Mouse (Mus musculus): ENCODE results near the gene Gm21887. TPM values are rescaled to one million over a fixed set of nuclear protein-coding genes. Genes with fewer than 3 reads are reported as not detected.
"Not testable (repeated sequence)": the region's sequence is repeated elsewhere in the genome, so short reads cannot be mapped to it uniquely, and the experiment has no call there.

Gene Gm21887
- polyA plus RNA-seq (2015; fragmentation: Nextera tagmentation; extraction: Ambion mirVana): 91.3 and 180 TPM in 2 replicates

- H3K4me2 ChIP-seq (ENCODE audit: low read length): peak within 1 kb of the TSS; percentile 32
- peaks cover 11% of the 10 kb centered on the region for H3K36me3 ChIP-seq (ENCODE audit: control insufficient read depth, insufficient read depth, low read length)
- H3K9ac ChIP-seq (ENCODE audit: low read depth, low read length): peak within 1 kb of the TSS; percentile 62
- peak within 1 kb of the TSS; percentile 44 for H3K4me3 ChIP-seq (ENCODE audit: low read length)
- not testable (repeated sequence) for H3K4me1 ChIP-seq (ENCODE audit: control insufficient read depth, insufficient read depth, low read depth, low read length); H3K27me3 ChIP-seq (replicated peaks; ENCODE audit: control insufficient read depth, insufficient read depth, low read length)
- H3K27ac ChIP-seq (ENCODE audit: low read depth, low read length): peak within 1 kb of the TSS; percentile 72
- ATAC-seq: peak; percentile 85
- WGBS: 62% methylated on average over 116 of the region's 118 CpGs
- H3K9me3 ChIP-seq (ENCODE audit: control insufficient read depth, low read length): peaks cover 23% of the 10 kb centered on the region
Measured at GRCm38 (mm10) chrX:170009016-170009750, at the start of gene Gm21887. Gene Gm21887, plus strand, starts transcription at chrX:170009659.

DNA sequence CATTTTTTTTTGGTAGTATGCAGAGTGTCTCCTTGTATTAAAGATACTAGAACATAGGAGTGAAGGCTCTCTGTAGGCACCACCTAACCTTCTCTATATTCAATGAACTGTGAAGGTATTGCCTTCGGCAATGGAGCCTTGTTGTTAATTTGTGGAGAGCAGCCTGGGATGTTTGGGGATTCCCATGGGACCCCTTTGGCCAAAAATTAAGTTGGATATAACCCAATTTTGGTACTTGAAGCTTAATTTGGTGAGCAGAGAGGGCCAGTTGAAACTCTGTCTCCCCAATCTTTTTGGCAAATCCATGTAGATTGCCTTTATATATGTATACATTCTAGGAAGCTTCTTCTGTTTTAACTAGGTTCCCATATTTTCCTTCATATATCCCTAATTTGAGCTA is 40.1 kb upstream of the Gm21887 start:
- no peak overlapping the region for H3K4me3 ChIP-seq (ENCODE audit: low read length)
- H3K4me1 ChIP-seq (ENCODE audit: control insufficient read depth, insufficient read depth, low read depth, low read length): no peaks in the 10 kb centered on the region
- peaks cover 4% of the 10 kb centered on the region for H3K9me3 ChIP-seq (ENCODE audit: control insufficient read depth, low read length)
- H3K27ac ChIP-seq (ENCODE audit: low read depth, low read length): no peak overlapping the region
- H3K27me3 ChIP-seq (replicated peaks; ENCODE audit: control insufficient read depth, insufficient read depth, low read length): no peaks in the 10 kb centered on the region
- no peak for ATAC-seq
- no peak overlapping the region for H3K9ac ChIP-seq (ENCODE audit: low read depth, low read length)
- WGBS: 71% methylated on average over 1 of the region's 1 CpGs
- H3K36me3 ChIP-seq (ENCODE audit: control insufficient read depth, insufficient read depth, low read length): peaks cover 3% of the 10 kb centered on the region; the same call in 1 of the 2 replicates
- H3K4me2 ChIP-seq (ENCODE audit: low read length): no peak overlapping the region

DNA sequence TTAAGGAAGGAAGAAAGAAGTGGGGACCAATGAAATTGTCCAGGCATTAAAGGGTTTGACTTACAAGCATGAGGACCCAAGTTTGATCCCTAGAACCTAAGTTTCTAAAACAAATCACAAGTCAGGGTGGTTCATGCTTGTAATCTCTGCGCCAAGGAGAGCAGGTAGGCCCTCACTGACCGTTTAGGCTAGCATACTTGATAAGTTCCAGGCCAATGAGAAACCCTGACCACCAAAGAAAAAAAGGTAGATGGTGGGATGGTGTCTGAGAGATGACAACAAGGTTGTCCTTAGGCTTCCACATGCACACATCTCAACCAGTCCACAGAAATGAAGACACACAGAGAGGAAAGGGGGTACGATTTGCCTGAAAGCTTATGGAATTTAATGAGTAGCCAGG is 39.7 kb upstream of the Gm21887 start:
- not testable (repeated sequence) for H3K36me3 ChIP-seq (ENCODE audit: control insufficient read depth, insufficient read depth, low read length); H3K27me3 ChIP-seq (replicated peaks; ENCODE audit: control insufficient read depth, insufficient read depth, low read length); H3K27ac ChIP-seq (ENCODE audit: low read depth, low read length); H3K4me1 ChIP-seq (ENCODE audit: control insufficient read depth, insufficient read depth, low read depth, low read length); H3K9ac ChIP-seq (ENCODE audit: low read depth, low read length); H3K4me3 ChIP-seq (ENCODE audit: low read length); H3K9me3 ChIP-seq (ENCODE audit: control insufficient read depth, low read length); H3K4me2 ChIP-seq (ENCODE audit: low read length)
- peak; percentile 41; the same call in 1 of the 2 replicates for ATAC-seq
- 87% methylated on average over 3 of the region's 3 CpGs for WGBS

DNA sequence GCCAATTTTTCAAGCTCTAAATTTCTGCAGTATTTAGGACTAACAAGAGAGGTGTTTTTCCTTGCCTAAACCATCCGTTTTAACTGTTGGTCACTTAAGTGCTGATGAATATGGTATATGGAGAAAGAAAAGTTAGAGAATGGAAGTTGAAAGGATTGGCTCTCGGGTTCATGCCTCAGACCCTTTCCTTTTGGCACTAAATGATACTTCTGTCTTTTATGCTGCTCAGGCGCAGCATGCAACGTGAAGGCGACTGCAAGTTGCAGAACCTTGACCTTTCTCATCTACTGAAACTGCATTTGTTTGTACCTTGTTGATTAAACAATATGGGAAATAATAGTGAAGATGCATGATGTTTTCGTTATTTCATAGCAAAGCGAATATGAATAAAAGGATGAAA is 38.9 kb upstream of the Gm21887 start:
- H3K27ac ChIP-seq (ENCODE audit: low read depth, low read length); H3K9ac ChIP-seq (ENCODE audit: low read depth, low read length); ATAC-seq; H3K4me2 ChIP-seq (ENCODE audit: low read length); H3K4me3 ChIP-seq (ENCODE audit: low read length); H3K36me3 ChIP-seq (ENCODE audit: control insufficient read depth, insufficient read depth, low read length); H3K4me1 ChIP-seq (ENCODE audit: control insufficient read depth, insufficient read depth, low read depth, low read length); H3K9me3 ChIP-seq (ENCODE audit: control insufficient read depth, low read length); H3K27me3 ChIP-seq (replicated peaks; ENCODE audit: control insufficient read depth, insufficient read depth, low read length): not testable (repeated sequence)
- WGBS: 90% methylated on average over 7 of the region's 7 CpGs

DNA sequence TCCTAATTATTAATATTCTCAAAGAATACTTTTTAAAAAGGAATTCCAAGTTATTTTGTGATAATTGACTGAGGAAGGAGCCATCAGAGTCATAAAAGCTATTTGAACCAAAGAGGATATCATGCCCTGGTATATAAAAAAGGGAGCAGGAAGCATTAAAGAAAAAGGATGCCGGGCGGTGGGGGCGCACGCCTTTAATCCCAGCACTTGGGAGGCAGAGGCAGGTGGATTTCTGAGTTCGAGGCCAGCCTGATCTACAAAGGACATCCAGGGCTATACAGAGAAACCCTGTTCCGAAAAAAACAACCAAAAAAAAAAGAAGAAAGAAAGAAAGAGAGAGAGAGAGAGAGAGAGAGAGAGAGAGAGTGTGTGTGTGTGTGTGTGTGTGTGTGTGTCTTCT is 37.9 kb upstream of the Gm21887 start:
- not testable (repeated sequence) for H3K36me3 ChIP-seq (ENCODE audit: control insufficient read depth, insufficient read depth, low read length); H3K4me2 ChIP-seq (ENCODE audit: low read length); H3K4me1 ChIP-seq (ENCODE audit: control insufficient read depth, insufficient read depth, low read depth, low read length); ATAC-seq; H3K9me3 ChIP-seq (ENCODE audit: control insufficient read depth, low read length); H3K27me3 ChIP-seq (replicated peaks; ENCODE audit: control insufficient read depth, insufficient read depth, low read length); H3K9ac ChIP-seq (ENCODE audit: low read depth, low read length); H3K27ac ChIP-seq (ENCODE audit: low read depth, low read length); H3K4me3 ChIP-seq (ENCODE audit: low read length)
- 93% methylated on average over 6 of the region's 6 CpGs for WGBS

GRCm38 (mm10) chrX:169972131-169972530 is 37.3 kb upstream of the Gm21887 start:
- not testable (repeated sequence) for H3K9me3 ChIP-seq (ENCODE audit: control insufficient read depth, low read length); H3K36me3 ChIP-seq (ENCODE audit: control insufficient read depth, insufficient read depth, low read length); H3K4me3 ChIP-seq (ENCODE audit: low read length); H3K4me1 ChIP-seq (ENCODE audit: control insufficient read depth, insufficient read depth, low read depth, low read length); H3K27me3 ChIP-seq (replicated peaks; ENCODE audit: control insufficient read depth, insufficient read depth, low read length); H3K4me2 ChIP-seq (ENCODE audit: low read length); H3K9ac ChIP-seq (ENCODE audit: low read depth, low read length)
- 86% methylated on average over 2 of the region's 2 CpGs for WGBS
- ATAC-seq: peak; percentile 29; the same call in 1 of the 2 replicates
- H3K27ac ChIP-seq (ENCODE audit: low read depth, low read length): peak overlapping the region; percentile 1; the same call in 1 of the 2 replicates

DNA sequence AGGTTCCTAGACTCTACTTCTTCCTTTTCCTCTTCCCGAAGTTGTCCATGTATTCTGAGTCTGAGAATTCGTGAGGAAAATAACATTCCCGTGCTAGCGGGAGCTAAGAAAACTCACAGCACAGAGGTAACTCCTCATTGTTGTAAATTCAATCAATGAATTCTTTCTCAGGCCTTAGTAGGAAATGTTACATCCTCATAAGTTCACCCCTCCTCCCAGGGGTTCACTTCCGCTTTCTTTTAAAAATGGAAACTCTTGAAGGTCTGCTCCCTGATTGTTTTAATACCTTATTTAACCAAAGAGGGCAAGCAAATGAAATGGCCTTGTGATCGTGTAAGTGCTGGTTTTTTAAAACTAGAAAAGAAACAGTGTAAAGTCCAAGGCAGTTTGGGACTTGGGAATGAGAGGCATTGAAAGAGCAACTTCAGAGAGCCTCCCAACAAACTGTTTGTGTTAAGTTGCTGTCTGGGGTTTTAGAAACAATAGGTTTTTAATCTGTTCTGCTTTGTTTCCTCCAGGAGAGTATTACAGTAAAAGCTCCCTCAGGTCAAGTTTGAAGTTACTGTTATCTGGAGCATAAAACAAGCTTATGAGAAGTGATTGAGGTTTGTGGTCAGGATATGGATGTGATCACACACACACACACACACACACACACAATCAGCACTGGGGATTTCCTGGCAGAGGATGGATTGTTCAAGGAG is 36.5 kb upstream of the Gm21887 start:
- WGBS: 77% methylated on average over 6 of the region's 6 CpGs
- not testable (repeated sequence) for H3K9me3 ChIP-seq (ENCODE audit: control insufficient read depth, low read length); H3K36me3 ChIP-seq (ENCODE audit: control insufficient read depth, insufficient read depth, low read length); H3K27me3 ChIP-seq (replicated peaks; ENCODE audit: control insufficient read depth, insufficient read depth, low read length); H3K4me3 ChIP-seq (ENCODE audit: low read length); H3K4me1 ChIP-seq (ENCODE audit: control insufficient read depth, insufficient read depth, low read depth, low read length); H3K9ac ChIP-seq (ENCODE audit: low read depth, low read length); H3K4me2 ChIP-seq (ENCODE audit: low read length); H3K27ac ChIP-seq (ENCODE audit: low read depth, low read length); ATAC-seq

DNA sequence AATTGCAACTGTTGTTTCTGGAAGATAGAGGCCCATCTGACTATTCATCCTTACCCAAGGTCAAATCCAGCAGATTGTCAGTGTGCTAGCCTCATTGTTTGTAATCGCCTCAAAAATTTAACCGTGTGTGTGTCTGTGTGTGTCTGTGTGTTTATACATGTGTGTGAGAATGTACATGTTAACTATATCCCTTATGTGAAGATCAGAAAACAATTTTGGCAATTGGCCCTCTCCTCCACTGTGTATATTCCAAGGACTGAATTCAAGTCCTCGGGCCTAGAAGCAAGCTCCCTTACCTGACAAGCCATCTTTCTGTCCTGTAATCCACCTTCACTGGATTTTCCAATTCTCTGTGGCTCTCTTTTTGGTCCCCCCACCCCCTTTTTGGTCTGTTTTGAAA is 35.7 kb upstream of the Gm21887 start:
- H3K4me2 ChIP-seq (ENCODE audit: low read length); H3K9me3 ChIP-seq (ENCODE audit: control insufficient read depth, low read length); H3K9ac ChIP-seq (ENCODE audit: low read depth, low read length); H3K27me3 ChIP-seq (replicated peaks; ENCODE audit: control insufficient read depth, insufficient read depth, low read length); H3K4me1 ChIP-seq (ENCODE audit: control insufficient read depth, insufficient read depth, low read depth, low read length); H3K4me3 ChIP-seq (ENCODE audit: low read length); H3K27ac ChIP-seq (ENCODE audit: low read depth, low read length): not testable (repeated sequence)
- 0 out of 2 replicates have a peak, but pooled peaks have one; percentile 4 for ATAC-seq
- 59% methylated on average over 3 of the region's 3 CpGs for WGBS
- peaks cover 10% of the 10 kb centered on the region for H3K36me3 ChIP-seq (ENCODE audit: control insufficient read depth, insufficient read depth, low read length)

- H3K9me3 ChIP-seq (ENCODE audit: control insufficient read depth, low read length); H3K4me3 ChIP-seq (ENCODE audit: low read length); H3K4me1 ChIP-seq (ENCODE audit: control insufficient read depth, insufficient read depth, low read depth, low read length); H3K9ac ChIP-seq (ENCODE audit: low read depth, low read length); H3K4me2 ChIP-seq (ENCODE audit: low read length); H3K27me3 ChIP-seq (replicated peaks; ENCODE audit: control insufficient read depth, insufficient read depth, low read length); H3K27ac ChIP-seq (ENCODE audit: low read depth, low read length); ATAC-seq: not testable (repeated sequence)
- H3K36me3 ChIP-seq (ENCODE audit: control insufficient read depth, insufficient read depth, low read length): peaks cover 10% of the 10 kb centered on the region
- WGBS: 62% methylated on average over 4 of the region's 4 CpGs
Measured at GRCm38 (mm10) chrX:169974456-169974855, 35.0 kb upstream of the Gm21887 start.
